Mouse (Mus musculus): ENCODE data around the gene Elmo3.

- TF ChIP-seq CTCF (conservative IDR thresholded peaks at IDR 0.05; ENCODE audit: low read length) (peak; percentile 91), NANOG (IDR thresholded peaks at IDR 0.05; ENCODE audit: borderline replicate concordance, low read length) (no peak), POU5F1 (IDR thresholded peaks at IDR 0.05; ENCODE audit: borderline replicate concordance, low read length) (no peak)
Observed at GRCm38 (mm10) chr8:105283074-105283473, 22.3 kb upstream of the Elmo3 start.

All from E14TG2a.4 (cell line).